Mouse (Mus musculus) erythroblast, embryonic 14.5 days (primary cell): ENCODE measurements around the gene Fxyd3.

Experiments
- GATA1 ChIP-seq: IDR thresholded peaks from 2 replicates; pipeline ENCODE4 v1.6.1; 2012; ENCODE audit warnings: low read length, inconsistent platforms, mixed read lengths
- TAL1 ChIP-seq: IDR thresholded peaks from 3 replicates; pipeline ENCODE4 v1.6.1; 2012; ENCODE audit warnings: low read length, inconsistent platforms, mixed read lengths

DNA sequence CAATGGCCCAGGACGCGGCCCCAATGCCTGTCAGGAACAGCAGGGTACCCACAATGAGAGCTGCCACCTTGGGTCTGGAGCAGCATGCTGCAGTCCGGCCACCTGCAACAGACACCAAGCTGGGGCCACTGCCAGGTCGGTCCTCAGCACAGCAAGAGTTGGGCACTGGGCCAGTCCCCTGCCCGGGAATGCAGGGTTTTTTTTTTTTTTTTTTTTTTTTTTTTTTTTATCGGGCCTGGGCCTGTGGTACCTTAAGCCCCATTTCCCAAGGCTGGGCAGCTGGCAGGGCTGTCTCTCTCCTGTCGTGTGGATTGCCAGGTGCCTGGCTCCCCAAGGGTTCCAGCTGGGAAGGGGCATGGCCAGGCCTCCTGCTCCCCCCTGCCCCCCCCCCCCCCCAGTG, 32.6 kb upstream of the Fxyd3 start:
- TF ChIP-seq GATA1 (no peak), TAL1 (no peak)
